Mouse (Mus musculus) megakaryocyte, embryonic 14.5 days (primary cell): ENCODE data around the gene Terb2. TPM values are rescaled to one million over a fixed set of nuclear protein-coding genes. Genes with fewer than 3 reads are reported as not detected.

ENCODE experiments used
- H3K27me3 ChIP-seq: replicated peaks from 2 replicates; pipeline ENCODE3; 2012; ENCODE audit warnings: inconsistent platforms
- H3K36me3 ChIP-seq: replicated peaks from 2 replicates; pipeline ENCODE3; 2012; ENCODE audit warnings: low read length, inconsistent platforms, mixed read lengths
- H3K4me1 ChIP-seq: 2 replicates; pipeline ENCODE4 v1.6.1; 2012; ENCODE audit warnings: inconsistent platforms
- H3K4me3 ChIP-seq: replicated peaks from 2 replicates; pipeline ENCODE3; 2012; ENCODE audit warnings: moderate library complexity, mild to moderate bottlenecking, inconsistent platforms
- H3K9me3 ChIP-seq: 2 replicates; pipeline ENCODE4 v1.6.1; 2012; ENCODE audit warnings: inconsistent platforms
- FLI1 ChIP-seq: IDR thresholded peaks from 2 replicates; pipeline ENCODE4 v1.6.1; 2012; ENCODE audit warnings: low read length, inconsistent platforms, mixed read lengths
- GATA1 ChIP-seq: IDR thresholded peaks from 3 replicates; pipeline ENCODE4 v1.6.1; 2012; ENCODE audit warnings: mixed read lengths, low read length, inconsistent platforms, borderline replicate concordance
- polyA plus RNA-seq: library from polyadenylated mRNA; stranded (reverse); fragments of >175 nt; gene quantifications from 2 replicates; pipeline ENCODE4 v1.2.3, GENCODE M21; 2012; ENCODE audit warnings: low replicate concordance; ENCODE audit not compliant: insufficient read depth

Gene Terb2
- polyA plus RNA-seq, 1 experiment = not detected

- Histone ChIP-seq H3K9me3 (no peaks in the 10 kb centered on the region), H3K4me3 (no peak overlapping the region), H3K36me3 (peaks cover 69% of the 10 kb centered on the region), H3K4me1 (peaks cover 79% of the 10 kb centered on the region), H3K27me3 (no peaks in the 10 kb centered on the region)
- TF ChIP-seq GATA1 = no peak
- TF ChIP-seq FLI1 = no peak
Observed at GRCm38 (mm10) chr2:122241226-122241625, 55.2 kb downstream of the Terb2 start.

GRCm38 (mm10) chr2:122241935-122242334 is 55.9 kb downstream of the Terb2 start:
- H3K4me1 ChIP-seq = peaks cover 72% of the 10 kb centered on the region
- no peak for TF ChIP-seq FLI1
- TF ChIP-seq GATA1 = no peak
- H3K4me3 ChIP-seq = no peak overlapping the region
- peaks cover 73% of the 10 kb centered on the region for H3K36me3 ChIP-seq
- no peaks in the 10 kb centered on the region for H3K27me3 ChIP-seq
- H3K9me3 ChIP-seq = no peaks in the 10 kb centered on the region

- peaks cover 75% of the 10 kb centered on the region for H3K36me3 ChIP-seq
- TF ChIP-seq GATA1 (no peak), FLI1 (no peak)
- peak overlapping the region; percentile 62 for H3K4me3 ChIP-seq
- H3K9me3 ChIP-seq = no peaks in the 10 kb centered on the region
- H3K4me1 ChIP-seq = peaks cover 59% of the 10 kb centered on the region
- no peaks in the 10 kb centered on the region for H3K27me3 ChIP-seq
Observed at GRCm38 (mm10) chr2:122243671-122244131, 57.6 kb downstream of the Terb2 start.

GRCm38 (mm10) chr2:122247786-122248185 is 61.7 kb downstream of the Terb2 start:
- H3K36me3 ChIP-seq = peaks cover 94% of the 10 kb centered on the region
- TF ChIP-seq FLI1 (no peak), GATA1 (no peak)
- H3K27me3 ChIP-seq = no peaks in the 10 kb centered on the region
- H3K4me3 ChIP-seq = no peak overlapping the region
- peaks cover 35% of the 10 kb centered on the region for H3K4me1 ChIP-seq
- H3K9me3 ChIP-seq = no peaks in the 10 kb centered on the region

- no peaks in the 10 kb centered on the region for H3K4me1 ChIP-seq
- H3K27me3 ChIP-seq = no peaks in the 10 kb centered on the region
- H3K4me3 ChIP-seq = no peak overlapping the region
- TF ChIP-seq FLI1 = no peak
- TF ChIP-seq GATA1 = no peak
- peaks cover 91% of the 10 kb centered on the region for H3K36me3 ChIP-seq
- H3K9me3 ChIP-seq = no peaks in the 10 kb centered on the region
Observed at GRCm38 (mm10) chr2:122255997-122256396, 69.9 kb downstream of the Terb2 start.

Other genes with a start within 250 kb of the Terb2 start
- 0.40 TPM in 1 of 2 replicates, not detected in the other for gene Ctdspl2, start 230.3 kb upstream of the Terb2 start, polyA plus RNA-seq
- gene Mageb3, start 230.2 kb upstream of the Terb2 start, polyA plus RNA-seq = not detected in 2 replicates
- 81.2 and 82.8 TPM in 2 replicates for gene Eif3j1, start 157.7 kb upstream of the Terb2 start, polyA plus RNA-seq
- 0.51 TPM in 1 of 2 replicates, not detected in the other for gene Spg11, start 67.9 kb upstream of the Terb2 start, polyA plus RNA-seq
- gene B2m, start 38.6 kb upstream of the Terb2 start, polyA plus RNA-seq = 24.9 and 99.6 TPM in 2 replicates
- not detected in 2 replicates for gene Trim69, start 25.6 kb upstream of the Terb2 start, polyA plus RNA-seq
- not detected in 2 replicates for gene Patl2, start 83 bp upstream of the Terb2 start, polyA plus RNA-seq
- gene Sord, start 48.5 kb downstream of the Terb2 start, polyA plus RNA-seq = 51.9 and 52.7 TPM in 2 replicates
- not detected in 2 replicates for gene Duox2, start 112.2 kb downstream of the Terb2 start, polyA plus RNA-seq
- not detected in 2 replicates for gene Duoxa2, start 112.6 kb downstream of the Terb2 start, polyA plus RNA-seq
- gene Duoxa1, start 127.5 kb downstream of the Terb2 start, polyA plus RNA-seq = not detected in 2 replicates
- not detected in 2 replicates for gene Duox1, start 129.4 kb downstream of the Terb2 start, polyA plus RNA-seq
- 16.9 and 40.0 TPM in 2 replicates for gene Shf, start 182.9 kb downstream of the Terb2 start, polyA plus RNA-seq
- gene Slc28a2, start 240.2 kb downstream of the Terb2 start, polyA plus RNA-seq = 0.03 TPM in 1 of 2 replicates, not detected in the other